ENCODE assay signal across 11 mouse cellular contexts in genomic region chr8:78434823-78435623, GRCm38 (mm10). TPM values are rescaled to one million over a fixed set of nuclear protein-coding genes. Genes with fewer than 3 reads are reported as not detected.
DNase-seq lines count a peak whose midpoint lies in the region; ATAC-seq lines count a peak whose summit lies in the region.
"Had no signal": no experiment of that assay in that cellular context is flagged by ENCODE, and none has a peak within 500 bp of the region (broad histone marks: within the 10 kb centered on the region; RNA-seq: fewer than 3 reads in every experiment).

No protein-coding gene starts in this region.

- WGBS in heart, embryonic 15.5 days: 2% methylated on average over 62 of the region's 62 CpGs
- WGBS in forebrain, embryonic 15.5 days: 1% methylated on average over 62 of the region's 62 CpGs
- WGBS in midbrain, embryonic 13.5 days: under 1% methylated on average over 62 of the region's 62 CpGs

- H3K27ac ChIP-seq in heart, embryonic 15.5 days: no peak overlapping the region
- no peak overlapping the region for H3K27ac ChIP-seq in forebrain, embryonic 15.5 days (replicated peaks)
- H3K27ac ChIP-seq in midbrain, embryonic 13.5 days: peak overlapping the region; percentile 80

- 0 out of 2 replicates have a peak overlapping the region, but pooled peaks have one; percentile 13 for H3K4me3 ChIP-seq in heart, embryonic 15.5 days
- H3K4me3 ChIP-seq in forebrain, embryonic 15.5 days: peak overlapping the region; percentile 42
- peak overlapping the region; percentile 48 for H3K4me3 ChIP-seq in midbrain, embryonic 13.5 days (replicated peaks)

- no peaks in the 10 kb centered on the region for H3K36me3 ChIP-seq in heart, embryonic 15.5 days
- no peaks in the 10 kb centered on the region for H3K36me3 ChIP-seq in forebrain, embryonic 15.5 days
- no peaks in the 10 kb centered on the region for H3K36me3 ChIP-seq in midbrain, embryonic 13.5 days

- DNase-seq in heart, adult 11 months: no peak
- DNase-seq in R1 (ENCODE audit: low read depth, low spot score): peak; percentile 74
- no peak for DNase-seq in frontal cortex, postnatal 10 days (ENCODE audit: low spot score in 2 of 2)
- DNase-seq in gastrocnemius, postnatal 36 days: no peak
- DNase-seq: kidney, postnatal 36 days had no signal

- ATAC-seq in heart, embryonic 15.5 days (replicated peaks; ENCODE audit: insufficient number of reproducible peaks, insufficient read depth, low FRiP score, low read depth): no peak
- ATAC-seq in forebrain, embryonic 15.5 days (replicated peaks): peak; percentile 21; the same call in 1 of the 2 replicates
- ATAC-seq in midbrain, embryonic 13.5 days: peak; percentile 38
- no peak for ATAC-seq in megakaryocyte-erythroid progenitor cell, adult 5-6 weeks (replicated peaks; ENCODE audit: low FRiP score, low TSS enrichment, poor library complexity, severe bottlenecking)
- ATAC-seq: CD4-positive, CD25-positive, alpha-beta regulatory T cell, adult 4 months had no signal

- H3K9me3 ChIP-seq in heart, embryonic 15.5 days (replicated peaks): no peaks in the 10 kb centered on the region
- no peaks in the 10 kb centered on the region for H3K9me3 ChIP-seq in forebrain, embryonic 15.5 days
- no peaks in the 10 kb centered on the region for H3K9me3 ChIP-seq in midbrain, embryonic 13.5 days

- H3K4me2 ChIP-seq in heart, embryonic 15.5 days: peak overlapping the region; percentile 79
- peak overlapping the region; percentile 89 for H3K4me2 ChIP-seq in forebrain, embryonic 15.5 days (replicated peaks)
- peak overlapping the region; percentile 80 for H3K4me2 ChIP-seq in midbrain, embryonic 13.5 days (replicated peaks)

- intact Hi-C loops in gastrocnemius, postnatal 36 days (cut with DNase I): no loop called here

- H3K9ac ChIP-seq in heart, embryonic 15.5 days: no peak overlapping the region
- no peak overlapping the region for H3K9ac ChIP-seq in forebrain, embryonic 15.5 days (replicated peaks)
- H3K9ac ChIP-seq in midbrain, embryonic 13.5 days (replicated peaks): peak overlapping the region; percentile 64

- H3K4me1 ChIP-seq in heart, embryonic 15.5 days (replicated peaks): peaks cover 32% of the 10 kb centered on the region
- peaks cover 40% of the 10 kb centered on the region for H3K4me1 ChIP-seq in forebrain, embryonic 15.5 days
- H3K4me1 ChIP-seq in midbrain, embryonic 13.5 days (replicated peaks): peaks cover 40% of the 10 kb centered on the region

- H3K27me3 ChIP-seq in heart, embryonic 15.5 days: peaks cover 89% of the 10 kb centered on the region
- H3K27me3 ChIP-seq in forebrain, embryonic 15.5 days: peaks cover 80% of the 10 kb centered on the region
- peaks cover 86% of the 10 kb centered on the region for H3K27me3 ChIP-seq in midbrain, embryonic 13.5 days

RNA-seq across cellular contexts. Expression of gene Pou4f2, which starts 1.4 kb away (rescaled TPM):
- not detected in 2 replicates for polyA plus RNA-seq in heart, embryonic 15.5 days (2015; fragmentation: Nextera tagmentation; extraction: Ambion mirVana)
- 0.09 TPM in 1 of 2 replicates, not detected in the other for polyA plus RNA-seq in forebrain, embryonic 15.5 days (2015; fragmentation: Nextera tagmentation; extraction: Ambion mirVana)
- 8.0 and 9.9 TPM in 2 replicates for polyA plus RNA-seq in midbrain, embryonic 13.5 days (2015; fragmentation: Nextera tagmentation; extraction: Ambion mirVana)
- not detected in 2 replicates for total RNA-seq in megakaryocyte-erythroid progenitor cell, adult 5-6 weeks (2014; fragmentation: Nextera tagmentation)
- total RNA-seq in megakaryocyte-erythroid progenitor cell, adult 5-6 weeks (2017): not detected in 2 replicates
- not detected for total RNA-seq in gastrocnemius, postnatal 36 days (2021)
- total RNA-seq: megakaryocyte progenitor cell, adult 5-6 weeks had no signal
- polyA plus RNA-seq: CD4-positive, CD25-positive, alpha-beta regulatory T cell, adult 4 months had no signal

Comparison
In these comparisons a context has a peak if more than half of its experiments do, and no peak if none do; other contexts are left out.
1. ATAC-seq: peak in forebrain, embryonic 15.5 days (single experiment) and midbrain, embryonic 13.5 days (single experiment); none in heart, embryonic 15.5 days (single experiment) and megakaryocyte-erythroid progenitor cell, adult 5-6 weeks (single experiment).
2. Peak in every context shown above with its lines, with median percentiles within 50 percentile points of each other: H3K4me2 ChIP-seq and H3K4me3 ChIP-seq.